Mouse (Mus musculus): ENCODE data around the gene Lrrc3b.

Lrrc3b gene

GRCm38 (mm10) chr14:15330155-15330554 lies 108.6 kb downstream of the Lrrc3b start:
- no peak for DNase-seq

- no peak for DNase-seq
These were observed 112.9 kb downstream of the Lrrc3b start for GRCm38 (mm10) chr14:15325872-15326271.

GRCm38 (mm10) chr14:15322441-15323123 lies 116.2 kb downstream of the Lrrc3b start:
- no peak for DNase-seq

- no peak for DNase-seq
These were observed 119.3 kb downstream of the Lrrc3b start for GRCm38 (mm10) chr14:15319399-15319915.

- DNase-seq = no peak
These were observed 130.2 kb downstream of the Lrrc3b start for GRCm38 (mm10) chr14:15308576-15308975.
